Mouse (Mus musculus) lung, adult 18-20 months (tissue): ENCODE data around the gene Nkd1.

Source experiments
- DNase-seq, 2 experiments: peaks; one replicate each; pipeline ENCODE4 v3.0.0; 2022; ENCODE audit warnings: mixed read lengths in 2 of 2

The Nkd1 gene

GRCm38 (mm10) chr8:88520985-88521527 is at the start of gene Nkd1:
Gene Nkd1, plus strand, starts transcription at chr8:88521354.
- DNase-seq: peak; percentile 84 to 88

- DNase-seq: no peak
Observed at GRCm38 (mm10) chr8:88481290-88481689, 39.9 kb upstream of the Nkd1 start.

- DNase-seq: no peak
Observed at GRCm38 (mm10) chr8:88488391-88488829, 32.7 kb upstream of the Nkd1 start.

GRCm38 (mm10) chr8:88494076-88494475 is 27.1 kb upstream of the Nkd1 start:
- no peak for DNase-seq

GRCm38 (mm10) chr8:88495071-88495805 is 25.9 kb upstream of the Nkd1 start:
- DNase-seq: no peak

- DNase-seq: no peak
Observed at GRCm38 (mm10) chr8:88502143-88502542, 19.0 kb upstream of the Nkd1 start.

- DNase-seq: peak; percentile 79 to 83
Observed at GRCm38 (mm10) chr8:88506981-88507380, 14.2 kb upstream of the Nkd1 start.

GRCm38 (mm10) chr8:88511061-88511460 is 10.1 kb upstream of the Nkd1 start:
- DNase-seq: no peak

- DNase-seq: no peak
Observed at GRCm38 (mm10) chr8:88512094-88512794, 8.9 kb upstream of the Nkd1 start.

GRCm38 (mm10) chr8:88518047-88518446 is 3.1 kb upstream of the Nkd1 start:
- DNase-seq: no peak

- DNase-seq: no peak
Observed at GRCm38 (mm10) chr8:88520381-88520780, 773 bp upstream of the Nkd1 start.

- peak in 1 of 2 experiments; percentile 22 for DNase-seq
Observed at GRCm38 (mm10) chr8:88521541-88522414, 624 bp downstream of the Nkd1 start.

GRCm38 (mm10) chr8:88522433-88523030 is 1.4 kb downstream of the Nkd1 start:
- peak; percentile 36 to 51 for DNase-seq

GRCm38 (mm10) chr8:88523621-88524020 is 2.5 kb downstream of the Nkd1 start:
- no peak for DNase-seq

GRCm38 (mm10) chr8:88524132-88524531 is 3.0 kb downstream of the Nkd1 start:
- no peak for DNase-seq

- peak; percentile 71 to 81 for DNase-seq
Observed at GRCm38 (mm10) chr8:88524851-88525250, 3.7 kb downstream of the Nkd1 start.

- no peak for DNase-seq
Observed at GRCm38 (mm10) chr8:88526296-88526695, 5.1 kb downstream of the Nkd1 start.

- DNase-seq: peak; percentile 37 to 66
Observed at GRCm38 (mm10) chr8:88528186-88528585, 7.0 kb downstream of the Nkd1 start.

GRCm38 (mm10) chr8:88529798-88530197 is 8.6 kb downstream of the Nkd1 start:
- DNase-seq: no peak

GRCm38 (mm10) chr8:88537081-88537480 is 15.9 kb downstream of the Nkd1 start:
- DNase-seq: no peak

- DNase-seq: peak; percentile 81 to 89
Observed at GRCm38 (mm10) chr8:88537998-88538975, 17.1 kb downstream of the Nkd1 start.
